Mouse (Mus musculus): ENCODE results near the gene Cfap70. TPM values are rescaled to one million over a fixed set of nuclear protein-coding genes. Genes with fewer than 3 reads are reported as not detected.

Cfap70 gene
- polyA plus RNA-seq (2015; fragmentation: Nextera tagmentation; extraction: Ambion mirVana), result 3.7 and 4.0 TPM in 2 replicates

DNA sequence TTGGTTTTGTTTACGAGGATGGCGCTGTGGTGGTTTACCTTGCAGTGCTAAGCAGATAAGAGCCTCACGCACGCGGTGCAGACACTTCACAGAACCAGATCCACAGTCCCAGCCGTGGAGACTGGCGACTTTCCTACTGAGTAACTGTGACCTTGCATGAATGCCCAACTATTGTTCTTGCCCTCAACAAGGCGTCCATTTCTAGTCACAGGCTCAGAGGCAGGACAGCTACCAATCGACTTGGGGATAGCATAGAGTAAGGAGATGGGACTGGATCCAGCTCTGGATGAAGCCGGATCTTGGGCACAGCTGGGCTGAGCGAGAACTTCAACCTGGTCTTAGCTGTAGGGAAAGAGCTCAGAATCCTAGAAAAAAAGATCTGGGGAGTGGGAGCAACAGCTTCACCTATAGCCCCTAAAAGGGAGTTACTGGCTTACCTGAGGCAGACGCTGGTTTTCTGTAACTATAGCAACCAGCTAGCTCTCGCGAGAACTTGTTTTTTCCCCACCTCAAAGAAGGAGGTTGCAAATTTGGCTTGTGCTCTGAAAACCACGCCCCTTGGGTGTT, at the start of gene Cfap70:
Cfap70 (minus strand) TSS at position 462 of the 567 bp plus-strand sequence.
- TF ChIP-seq EP300 (IDR thresholded peaks at IDR 0.05), result no peak
- no peak for TF ChIP-seq CTCF (IDR thresholded peaks at IDR 0.05)

DNA sequence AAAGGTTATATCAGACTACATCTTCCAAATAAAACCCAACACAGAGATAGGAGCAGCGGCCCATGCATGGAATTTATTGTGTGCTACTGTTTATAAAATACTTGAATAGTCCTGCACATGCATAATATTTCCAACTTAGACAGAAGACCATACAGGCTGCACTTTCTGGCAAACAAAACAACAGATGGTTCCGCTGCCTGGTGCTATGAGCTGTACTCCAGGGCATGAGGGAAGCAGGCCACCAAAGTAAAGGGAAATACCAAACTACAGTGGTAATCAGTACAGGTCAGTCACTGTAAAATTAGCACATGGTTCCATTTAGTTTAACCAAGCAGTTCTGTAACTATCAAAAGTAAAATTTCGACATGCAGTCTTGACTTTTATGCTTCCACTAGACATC, 48.0 kb upstream of the Cfap70 start:
- H3K27me3 ChIP-seq (replicated peaks; ENCODE audit: insufficient read depth, low read length), result no peaks in the 10 kb centered on the region
- H3K9ac ChIP-seq (replicated peaks; ENCODE audit: low read depth), result no peak overlapping the region
- no peaks in the 10 kb centered on the region for H3K4me1 ChIP-seq (ENCODE audit: insufficient read depth, low read depth, low read length)
- TF ChIP-seq EP300 (IDR thresholded peaks at IDR 0.05) (no peak), CTCF (IDR thresholded peaks at IDR 0.05) (no peak)
- no peak overlapping the region for H3K27ac ChIP-seq (ENCODE audit: low read length)
- no peak for DNase-seq (ENCODE audit: low spot score)
- H3K9me3 ChIP-seq (ENCODE audit: low read length), result no peaks in the 10 kb centered on the region
- H3K4me3 ChIP-seq (ENCODE audit: low read depth, low read length), result no peak overlapping the region
- WGBS, result 87% methylated on average over 3 of the region's 3 CpGs
- no peak overlapping the region for H3K4me2 ChIP-seq (replicated peaks; ENCODE audit: low read depth, low read length)
- ATAC-seq, result no peak
- H3K36me3 ChIP-seq (ENCODE audit: insufficient read depth, low read length), result peaks cover 8% of the 10 kb centered on the region

More for the DNA sequence above, at the start of gene Cfap70:
- H3K9ac ChIP-seq (replicated peaks; ENCODE audit: low read depth), result no peak within 1 kb of the TSS
- DNase-seq (ENCODE audit: low spot score) (peak; percentile 85), ATAC-seq (peak; percentile 73)
- no peaks in the 10 kb centered on the region for H3K9me3 ChIP-seq (ENCODE audit: low read length)
- peak within 1 kb of the TSS; percentile 67 for H3K4me2 ChIP-seq (replicated peaks; ENCODE audit: low read depth, low read length)
- H3K36me3 ChIP-seq (ENCODE audit: insufficient read depth, low read length), result peaks cover 9% of the 10 kb centered on the region; the same call in 1 of the 2 replicates
- 2% methylated on average over 15 of the region's 15 CpGs for WGBS
- H3K27me3 ChIP-seq (replicated peaks; ENCODE audit: insufficient read depth, low read length), result no peaks in the 10 kb centered on the region
- no peak within 1 kb of the TSS for H3K27ac ChIP-seq (ENCODE audit: low read length)
- H3K4me3 ChIP-seq (ENCODE audit: low read depth, low read length), result peak within 1 kb of the TSS; percentile 30
- H3K4me1 ChIP-seq (ENCODE audit: insufficient read depth, low read depth, low read length), result peaks cover 8% of the 10 kb centered on the region; the same call in 1 of the 2 replicates

DNA sequence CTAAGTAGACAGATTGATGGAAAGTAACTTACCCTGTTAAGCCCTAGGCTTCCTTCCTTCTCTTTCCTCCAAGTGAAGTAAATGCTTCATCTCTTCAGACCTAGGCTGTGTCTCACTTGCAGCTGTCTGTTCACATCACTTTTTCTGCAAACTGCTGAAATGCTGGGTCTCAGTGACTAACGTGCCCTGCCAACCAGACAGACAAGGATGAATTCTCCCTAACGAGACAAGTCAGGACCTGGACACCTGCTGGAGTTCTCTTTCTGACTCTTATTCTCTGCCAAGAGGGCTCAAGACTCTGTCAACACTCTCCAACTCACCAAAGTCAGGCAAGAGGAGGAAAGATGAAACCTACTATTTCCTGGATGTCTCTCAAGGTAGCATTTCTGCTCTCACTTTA, 44.6 kb upstream of the Cfap70 start, which contains the start of gene Mss51:
Mss51 (minus strand) TSS at position 299 of the 400 bp plus-strand sequence.
- TF ChIP-seq EP300 (IDR thresholded peaks at IDR 0.05), result no peak
- Histone ChIP-seq H3K9me3 (ENCODE audit: low read length) (no peaks in the 10 kb centered on the region), H3K27ac (ENCODE audit: low read length) (no peak within 1 kb of the TSS), H3K36me3 (ENCODE audit: insufficient read depth, low read length) (peaks cover 11% of the 10 kb centered on the region), H3K27me3 (replicated peaks; ENCODE audit: insufficient read depth, low read length) (no peaks in the 10 kb centered on the region), H3K4me3 (ENCODE audit: low read depth, low read length) (no peak within 1 kb of the TSS), H3K9ac (replicated peaks; ENCODE audit: low read depth) (no peak within 1 kb of the TSS), H3K4me1 (ENCODE audit: insufficient read depth, low read depth, low read length) (no peaks in the 10 kb centered on the region), H3K4me2 (replicated peaks; ENCODE audit: low read depth, low read length) (no peak within 1 kb of the TSS)
- 68% methylated on average over 2 of the region's 2 CpGs for WGBS
- DNase-seq (ENCODE audit: low spot score) (no peak), ATAC-seq (no peak)

DNA sequence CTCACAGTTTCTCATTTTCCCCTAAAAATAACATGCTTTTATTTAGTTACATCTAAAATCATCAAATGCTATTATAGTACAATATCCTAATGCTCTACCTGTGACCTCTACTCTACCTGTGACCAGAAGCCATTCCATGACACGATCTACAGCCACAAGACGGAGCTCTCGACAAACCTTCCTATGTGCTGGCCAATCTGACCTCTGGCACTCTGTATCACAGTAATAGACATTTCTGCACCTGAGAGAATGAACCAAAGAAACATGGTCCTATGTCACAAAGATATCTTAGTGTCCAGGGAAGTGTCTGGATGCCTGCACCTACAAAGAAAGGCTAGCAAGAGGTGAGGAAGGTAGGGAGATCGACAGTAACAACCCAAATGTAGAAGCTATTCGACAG, 34.0 kb upstream of the Cfap70 start:
- no peak overlapping the region for H3K9ac ChIP-seq (replicated peaks; ENCODE audit: low read depth)
- no peak for ATAC-seq
- 91% methylated on average over 5 of the region's 5 CpGs for WGBS
- DNase-seq (ENCODE audit: low spot score), result no peak
- no peaks in the 10 kb centered on the region for H3K36me3 ChIP-seq (ENCODE audit: insufficient read depth, low read length)
- no peak overlapping the region for H3K4me3 ChIP-seq (ENCODE audit: low read depth, low read length)
- no peaks in the 10 kb centered on the region for H3K4me1 ChIP-seq (ENCODE audit: insufficient read depth, low read depth, low read length)
- H3K27me3 ChIP-seq (replicated peaks; ENCODE audit: insufficient read depth, low read length), result no peaks in the 10 kb centered on the region
- H3K27ac ChIP-seq (ENCODE audit: low read length), result no peak overlapping the region
- TF ChIP-seq EP300 (IDR thresholded peaks at IDR 0.05) (no peak), CTCF (IDR thresholded peaks at IDR 0.05) (no peak)
- no peaks in the 10 kb centered on the region for H3K9me3 ChIP-seq (ENCODE audit: low read length)
- H3K4me2 ChIP-seq (replicated peaks; ENCODE audit: low read depth, low read length), result no peak overlapping the region

DNA sequence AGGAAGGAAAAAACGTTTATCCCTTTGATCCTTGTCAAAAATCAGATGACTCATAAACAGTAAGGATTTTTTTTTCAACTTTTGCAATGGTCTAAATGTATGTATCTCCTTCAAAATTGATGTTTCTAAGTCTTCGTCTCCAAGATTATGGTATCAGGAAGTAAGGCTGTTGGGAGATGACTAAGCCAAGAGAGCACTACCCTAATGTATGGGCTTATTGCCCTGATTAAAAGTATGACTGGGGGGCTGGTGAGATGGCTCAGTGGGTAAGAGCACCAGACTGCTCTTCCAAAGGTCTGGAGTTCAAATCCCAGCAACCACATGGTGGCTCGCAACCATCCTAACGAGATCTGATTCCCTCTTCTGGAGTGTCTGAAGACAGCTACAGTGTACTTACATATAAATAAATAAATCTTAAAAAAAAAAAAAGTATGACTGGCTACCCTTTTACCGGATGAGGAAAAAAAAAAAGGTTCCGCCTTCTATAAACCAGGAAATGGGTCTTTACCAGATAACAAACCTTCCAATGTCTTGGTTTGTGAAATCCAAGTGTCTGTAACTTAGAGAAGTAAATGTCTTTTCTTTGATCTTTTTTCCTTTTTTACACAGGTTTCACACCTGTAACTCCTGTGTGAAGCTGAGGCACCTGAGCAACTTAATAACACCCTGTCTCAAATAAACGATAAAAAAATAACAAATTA, 30.2 kb upstream of the Cfap70 start:
- H3K27me3 ChIP-seq (replicated peaks; ENCODE audit: insufficient read depth, low read length), result no peaks in the 10 kb centered on the region
- DNase-seq (ENCODE audit: low spot score) (no peak), ATAC-seq (no peak)
- no peak overlapping the region for H3K9ac ChIP-seq (replicated peaks; ENCODE audit: low read depth)
- no peak overlapping the region for H3K4me3 ChIP-seq (ENCODE audit: low read depth, low read length)
- no peak overlapping the region for H3K27ac ChIP-seq (ENCODE audit: low read length)
- no peak overlapping the region for H3K4me2 ChIP-seq (replicated peaks; ENCODE audit: low read depth, low read length)
- WGBS, result 81% methylated on average over 7 of the region's 7 CpGs
- H3K4me1 ChIP-seq (ENCODE audit: insufficient read depth, low read depth, low read length), result 0 out of 2 replicates have a peak, but pooled peaks cover 3% of the 10 kb centered on the region
- no peak for TF ChIP-seq CTCF (IDR thresholded peaks at IDR 0.05)
- no peak for TF ChIP-seq EP300 (IDR thresholded peaks at IDR 0.05)
- H3K9me3 ChIP-seq (ENCODE audit: low read length), result no peaks in the 10 kb centered on the region
- H3K36me3 ChIP-seq (ENCODE audit: insufficient read depth, low read length), result no peaks in the 10 kb centered on the region

DNA sequence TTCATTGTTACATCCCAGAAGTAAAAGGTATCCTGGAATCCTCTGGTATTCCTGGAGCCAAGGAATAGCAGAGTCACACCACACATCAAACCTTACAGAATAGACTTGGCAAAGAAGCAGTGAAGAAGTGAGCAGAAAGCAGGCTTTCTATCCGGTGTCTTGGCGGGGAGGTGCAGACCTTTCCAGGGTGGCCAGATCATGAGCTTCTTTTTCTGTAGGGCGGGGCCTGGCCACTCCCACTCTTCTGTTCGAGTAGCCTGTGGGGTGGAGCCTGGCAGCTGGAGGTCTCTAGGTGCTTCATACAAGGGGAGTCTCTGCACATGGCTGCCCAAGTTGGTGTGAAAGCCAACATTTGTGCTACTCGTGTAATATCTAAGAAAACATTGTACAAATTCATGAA, 29.2 kb upstream of the Cfap70 start:
- no peak for DNase-seq (ENCODE audit: low spot score)
- H3K27ac ChIP-seq (ENCODE audit: low read length), result no peak overlapping the region

More for the DNA sequence above, 29.2 kb upstream of the Cfap70 start:
- 30% methylated on average over 5 of the region's 5 CpGs for WGBS
- TF ChIP-seq CTCF (IDR thresholded peaks at IDR 0.05) (no peak), EP300 (IDR thresholded peaks at IDR 0.05) (no peak)
- ATAC-seq, result no peak
- Histone ChIP-seq H3K4me3 (ENCODE audit: low read depth, low read length) (no peak overlapping the region), H3K9me3 (ENCODE audit: low read length) (no peaks in the 10 kb centered on the region), H3K27me3 (replicated peaks; ENCODE audit: insufficient read depth, low read length) (no peaks in the 10 kb centered on the region), H3K4me1 (ENCODE audit: insufficient read depth, low read depth, low read length) (0 out of 2 replicates have a peak, but pooled peaks cover 3% of the 10 kb centered on the region), H3K36me3 (ENCODE audit: insufficient read depth, low read length) (no peaks in the 10 kb centered on the region), H3K9ac (replicated peaks; ENCODE audit: low read depth) (no peak overlapping the region), H3K4me2 (replicated peaks; ENCODE audit: low read depth, low read length) (no peak overlapping the region)

Measured in lung, postnatal 0 days (tissue).